Mouse (Mus musculus): ENCODE results near the gene Vav1.
"Not testable (repeated sequence)": the region's sequence is repeated elsewhere in the genome, so short reads cannot be mapped to it uniquely, and the experiment has no call there.

The Vav1 gene

GRCm38 (mm10) chr17:57279591-57280224 is 808 bp downstream of the Vav1 start:
- DNase-seq (ENCODE audit: low spot score in 2 of 2): no peak

DNA sequence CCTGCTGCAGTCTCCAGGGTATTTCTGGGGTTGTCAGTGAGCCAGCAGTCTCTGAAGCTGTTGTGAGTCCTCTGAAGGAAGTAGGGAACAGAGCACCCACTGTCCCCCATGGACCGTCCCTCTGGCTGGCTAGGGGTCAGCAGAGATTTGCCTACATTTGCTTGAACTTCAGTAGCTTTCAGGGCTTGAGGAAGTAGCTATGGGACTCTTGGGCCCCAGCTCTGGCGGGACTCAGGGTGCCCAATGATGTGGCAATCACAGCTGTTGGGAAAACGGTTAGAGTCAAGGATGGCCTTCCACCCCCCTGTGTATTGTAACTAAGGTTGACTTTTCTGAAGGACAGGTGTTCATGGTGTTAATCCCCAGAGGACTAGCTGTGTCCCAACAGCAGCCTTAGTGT is 1.5 kb downstream of the Vav1 start:
- no peak for DNase-seq (ENCODE audit: low spot score in 2 of 2)

DNA sequence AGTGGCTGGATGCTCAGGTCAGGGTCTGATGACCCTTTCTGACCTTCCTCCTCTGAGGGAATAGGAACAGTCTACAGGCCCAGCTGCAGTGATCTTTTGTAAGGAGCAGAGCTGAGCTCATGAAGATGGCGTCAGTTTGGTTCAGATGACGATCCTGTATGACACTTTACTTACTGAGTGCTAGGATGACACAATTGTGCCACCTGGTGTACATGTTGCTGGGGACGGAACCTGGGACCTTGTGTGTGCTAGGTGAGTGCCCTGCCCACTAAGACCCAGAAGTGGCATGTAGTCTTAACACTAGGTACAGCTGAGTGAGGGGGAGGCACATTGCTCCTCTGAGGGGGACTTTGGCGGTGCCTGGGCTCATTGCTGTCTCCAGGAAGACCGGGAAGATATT is 5.0 kb downstream of the Vav1 start:
- DNase-seq (ENCODE audit: low spot score in 2 of 2): no peak

DNA sequence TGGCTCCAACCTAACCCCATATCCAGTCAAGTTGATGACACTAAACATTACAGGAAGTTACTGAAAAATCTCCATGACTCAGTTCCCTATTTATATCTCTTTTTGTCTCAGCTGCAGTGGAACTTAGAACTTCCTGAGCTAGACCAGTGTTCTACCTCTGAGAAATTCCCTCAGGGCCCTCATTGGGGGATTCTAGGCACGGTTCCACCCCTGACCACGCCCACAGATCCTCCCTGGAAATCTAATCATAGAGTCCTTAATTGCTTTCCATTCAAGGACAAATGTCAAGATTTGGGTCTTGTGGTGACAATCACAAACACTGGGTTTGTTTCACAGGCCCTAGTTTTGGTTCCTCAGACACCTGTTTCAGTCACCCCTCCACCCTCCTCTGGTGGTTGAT is 6.2 kb downstream of the Vav1 start:
- DNase-seq (ENCODE audit: low spot score in 2 of 2): no peak

- DNase-seq (ENCODE audit: low spot score in 2 of 2): no peak
Measured at GRCm38 (mm10) chr17:57286718-57287355, 7.9 kb downstream of the Vav1 start.

GRCm38 (mm10) chr17:57289252-57289651 is 10.4 kb downstream of the Vav1 start:
- no peak for DNase-seq (ENCODE audit: low spot score in 2 of 2)

DNA sequence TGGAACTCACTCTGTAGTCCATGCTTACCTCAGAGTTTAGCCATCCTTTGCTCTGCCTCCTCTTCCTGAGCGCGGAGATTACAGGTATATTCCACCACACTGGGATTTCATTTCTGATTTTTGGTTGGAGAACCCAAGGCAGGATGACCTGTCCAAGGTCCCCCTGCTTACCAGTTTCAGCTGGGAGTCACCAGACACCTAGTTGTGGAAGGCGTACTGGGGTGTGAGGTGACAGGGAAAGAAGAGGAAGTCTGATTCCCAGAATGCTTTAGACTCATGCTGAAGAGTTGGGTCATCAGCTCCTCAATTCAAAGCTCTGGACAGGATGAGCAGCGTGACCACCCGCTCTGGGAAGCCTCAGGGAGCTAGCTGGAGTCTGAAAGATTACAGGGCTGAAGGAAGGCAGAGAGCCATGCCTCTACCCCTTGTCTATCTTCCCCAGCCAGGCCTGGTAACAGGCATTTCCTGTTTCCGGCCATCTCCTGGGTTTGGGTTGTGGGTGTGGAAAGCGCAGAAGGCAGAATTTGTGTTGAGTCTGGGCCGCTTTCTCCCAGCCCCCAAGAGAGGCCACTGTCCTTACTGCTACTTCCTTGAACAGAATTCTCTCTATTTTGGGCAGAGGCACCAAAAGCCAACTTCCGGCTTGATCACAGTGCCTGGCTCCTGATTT is 11.2 kb downstream of the Vav1 start:
- no peak for DNase-seq (ENCODE audit: low spot score in 2 of 2)

DNA sequence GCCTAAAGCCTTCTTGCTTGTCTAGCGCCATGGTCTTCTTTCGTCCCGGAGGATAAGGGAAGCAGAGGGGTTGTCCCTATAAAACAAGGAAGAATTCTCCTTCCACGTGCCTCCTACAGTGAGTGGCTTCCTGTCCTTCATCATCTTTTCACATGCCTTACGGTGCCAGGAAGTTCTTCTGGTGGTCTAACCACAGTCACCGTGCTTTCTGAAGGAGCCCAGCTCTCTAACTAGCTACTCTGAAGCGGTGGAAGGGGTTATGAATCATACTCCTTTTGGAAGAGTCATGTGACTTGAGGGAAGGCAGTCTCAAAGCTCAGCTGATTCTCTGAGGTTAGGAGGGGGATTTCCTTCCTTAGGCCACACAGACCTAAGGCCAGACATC is 11.8 kb downstream of the Vav1 start:
- no peak for DNase-seq (ENCODE audit: low spot score in 2 of 2)

GRCm38 (mm10) chr17:57292302-57292701 is 13.4 kb downstream of the Vav1 start:
- DNase-seq (ENCODE audit: low spot score in 2 of 2): no peak

GRCm38 (mm10) chr17:57292968-57293367 is 14.1 kb downstream of the Vav1 start:
- DNase-seq (ENCODE audit: low spot score in 2 of 2): no peak

DNA sequence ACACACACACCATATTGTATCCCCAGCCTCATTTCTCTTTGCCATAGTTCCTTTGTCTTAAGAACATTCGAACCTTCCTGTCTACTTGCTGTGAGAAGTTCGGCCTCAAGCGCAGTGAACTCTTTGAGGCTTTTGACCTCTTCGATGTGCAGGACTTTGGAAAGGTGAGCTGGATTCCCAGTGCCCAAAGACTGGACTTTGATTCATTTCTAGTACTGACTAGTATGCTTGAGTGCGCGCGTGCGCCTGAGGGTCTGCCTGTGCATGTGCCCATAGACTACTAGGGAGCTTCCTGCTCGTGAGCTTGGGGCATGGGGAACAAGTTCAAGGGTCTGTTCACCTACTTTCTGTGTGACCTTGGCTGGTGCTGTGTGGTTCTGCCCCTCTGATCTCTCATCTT is 17.0 kb downstream of the Vav1 start:
- no peak for DNase-seq (ENCODE audit: low spot score in 2 of 2)

DNA sequence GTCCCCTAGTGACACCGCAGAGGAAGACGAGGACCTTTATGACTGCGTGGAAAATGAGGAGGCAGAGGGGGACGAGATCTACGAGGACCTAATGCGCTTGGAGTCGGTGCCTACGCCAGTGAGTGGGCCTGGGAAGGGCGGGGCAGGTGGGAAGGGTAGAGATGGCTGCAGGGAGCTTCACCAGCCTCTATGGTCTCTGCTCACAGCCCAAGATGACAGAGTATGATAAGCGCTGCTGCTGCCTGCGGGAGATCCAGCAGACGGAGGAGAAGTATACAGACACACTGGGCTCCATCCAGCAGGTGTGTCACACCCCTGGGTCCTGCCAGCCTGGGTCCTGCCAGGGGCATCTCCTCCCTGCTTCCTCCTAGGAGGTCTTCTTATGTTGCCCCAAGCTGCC is 18.1 kb downstream of the Vav1 start:
- no peak for DNase-seq (ENCODE audit: low spot score in 2 of 2)

GRCm38 (mm10) chr17:57305593-57305992 is 26.7 kb downstream of the Vav1 start:
- no peak for DNase-seq (ENCODE audit: low spot score in 2 of 2)

DNA sequence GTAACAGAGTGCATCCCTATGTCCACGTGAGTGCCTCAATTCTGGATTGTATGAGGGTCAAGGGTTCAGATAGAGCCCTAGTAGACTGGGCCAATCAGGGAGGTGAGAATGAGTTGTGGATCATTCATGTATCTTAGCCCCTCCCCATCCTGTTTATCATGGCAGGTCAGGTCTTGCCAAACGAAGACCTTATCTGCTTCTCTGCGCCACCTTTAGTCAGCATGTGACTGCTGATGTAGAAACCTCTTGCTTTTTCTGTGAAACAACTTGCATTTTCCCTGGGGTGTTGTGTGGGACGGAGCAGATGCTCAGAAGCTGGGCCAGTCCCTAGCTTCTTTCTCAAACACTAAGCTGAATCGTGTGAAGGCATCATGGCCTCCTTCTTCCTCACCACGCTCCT is 28.2 kb downstream of the Vav1 start:
- no peak for DNase-seq (ENCODE audit: low spot score in 2 of 2)

DNA sequence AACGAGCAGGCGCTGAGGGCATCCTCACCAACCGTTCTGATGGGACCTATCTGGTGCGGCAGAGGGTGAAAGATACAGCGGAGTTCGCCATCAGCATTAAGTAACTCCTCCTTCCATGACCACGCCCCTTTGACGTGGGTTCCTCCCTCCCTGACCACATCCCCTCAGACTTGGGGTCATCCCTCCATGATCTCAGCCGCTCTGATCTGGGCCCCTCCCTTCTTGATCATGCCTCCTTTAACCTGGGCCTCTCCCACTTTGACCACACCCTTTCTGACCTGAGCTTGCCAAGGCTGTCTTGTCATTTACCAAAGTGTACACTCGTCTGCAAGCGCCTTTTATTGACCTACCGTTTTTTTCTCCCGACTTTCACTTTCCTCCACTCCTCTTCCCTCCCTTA is 32.9 kb downstream of the Vav1 start:
- no peak for DNase-seq (ENCODE audit: low spot score in 2 of 2)

- DNase-seq (ENCODE audit: low spot score in 2 of 2): no peak
Measured at GRCm38 (mm10) chr17:57327615-57328014, 48.7 kb downstream of the Vav1 start.

GRCm38 (mm10) chr17:57328944-57329343 is 50.0 kb downstream of the Vav1 start:
- DNase-seq (ENCODE audit: low spot score in 2 of 2): no peak

- DNase-seq (ENCODE audit: low spot score in 2 of 2): no peak
Measured at GRCm38 (mm10) chr17:57330993-57331392, 52.1 kb downstream of the Vav1 start.

- DNase-seq (ENCODE audit: low spot score in 2 of 2): no peak
Measured at GRCm38 (mm10) chr17:57332241-57332640, 53.3 kb downstream of the Vav1 start.

GRCm38 (mm10) chr17:57334001-57334760 is 55.3 kb downstream of the Vav1 start:
- DNase-seq (ENCODE audit: low spot score in 2 of 2): no peak

DNA sequence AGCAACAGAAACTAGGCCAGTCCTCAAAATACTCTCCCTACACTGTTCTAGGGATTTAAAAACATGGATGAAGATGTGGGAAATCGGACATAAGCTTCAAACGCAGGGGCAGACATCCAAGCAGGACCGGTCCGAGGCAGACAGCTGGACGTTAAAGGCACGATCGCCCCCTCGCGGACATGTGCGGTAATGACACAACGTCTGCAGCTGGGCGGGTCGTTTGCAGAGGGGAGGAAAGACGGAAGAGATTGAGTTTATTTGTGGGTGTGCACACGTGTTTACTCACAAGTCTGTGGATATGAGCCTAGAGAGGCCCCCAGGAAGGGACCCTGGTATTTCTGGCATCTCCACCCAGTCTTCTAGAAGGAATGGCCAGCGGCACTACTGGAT is 55.9 kb downstream of the Vav1 start:
- peak; percentile 48 to 49 for DNase-seq (ENCODE audit: low spot score in 2 of 2)

GRCm38 (mm10) chr17:57335194-57335593 is 56.3 kb downstream of the Vav1 start:
- not testable (repeated sequence) for DNase-seq (ENCODE audit: low spot score in 2 of 2)
